Mouse (Mus musculus) testis, adult 2 months (tissue): ENCODE data around the gene Glipr1l2.

ENCODE experiments used
- CTCF ChIP-seq: fragments of 200-500 bp; IDR thresholded peaks from 2 replicates; pipeline ENCODE4 v1.5.1; 2012; ENCODE audit warnings: low read depth, mild to moderate bottlenecking, inconsistent platforms, low read length, moderate library complexity; ENCODE audit not compliant: control insufficient read depth, insufficient read depth, insufficient replicate concordance
- POLR2A ChIP-seq: fragments of 200-500 bp; IDR thresholded peaks from 2 replicates; pipeline ENCODE4 v1.6.1; 2012; ENCODE audit warnings: low read depth, mild to moderate bottlenecking, inconsistent platforms, low read length, moderate library complexity; ENCODE audit not compliant: control insufficient read depth

- TF ChIP-seq CTCF (no peak), POLR2A (no peak)
These were observed 27.2 kb downstream of the Glipr1l2 start for GRCm38 (mm10) chr10:112110401-112110800.
